Mouse (Mus musculus): ENCODE data around the gene Ttll6.

GRCm38 (mm10) chr11:96187321-96187720 is 53.7 kb downstream of the Ttll6 start:
- TF ChIP-seq POLR2A (IDR thresholded peaks at IDR 0.05; ENCODE audit: borderline replicate concordance, extremely low read depth, low read depth, low read length) (no peak), CTCF (IDR thresholded peaks at IDR 0.05; ENCODE audit: insufficient read depth, low read length) (no peak)
